Mouse (Mus musculus) bone marrow, adult 2 months (tissue): ENCODE measurements at regions not wholly inside any gene's neighbourhood (a gene's known extent, or its start where the extent isn't known, plus 50 kb on each side); places are given as distances from the start of the nearest gene placed in this dataset.

Experiments used
- CTCF ChIP-seq: fragments of 200-500 bp; IDR thresholded peaks from 2 replicates; pipeline ENCODE4 v1.5.1; 2011; ENCODE audit warnings: low read length, control low read depth; ENCODE audit not compliant: control insufficient read depth, insufficient read depth
- POLR2A ChIP-seq: fragments of 200-500 bp; IDR thresholded peaks from 2 replicates; pipeline ENCODE4 v1.6.1; 2011; ENCODE audit warnings: low read depth, mild to moderate bottlenecking, control low read depth, low read length, borderline replicate concordance; ENCODE audit not compliant: control insufficient read depth

- no peak for TF ChIP-seq CTCF
- no peak for TF ChIP-seq POLR2A
These were observed 112.7 kb upstream of the Ednra start for GRCm38 (mm10) chr8:77836902-77837489.
